Mouse (Mus musculus) heart, postnatal 0 days (tissue): ENCODE measurements around the gene Ubxn10.

Experiments used
- CTCF ChIP-seq: IDR thresholded peaks from 2 replicates; pipeline ENCODE4 v1.5.1; 2016; ENCODE audit warnings: antibody characterized with exemption, control low read depth, low read depth
- EP300 ChIP-seq: IDR thresholded peaks from 2 replicates; pipeline ENCODE4 v1.6.1; 2016; ENCODE audit warnings: antibody characterized with exemption, low read depth

- TF ChIP-seq CTCF, result no peak
- no peak for TF ChIP-seq EP300
Observed at GRCm38 (mm10) chr4:138680124-138680523, 56.8 kb downstream of the Ubxn10 start.
